Mouse (Mus musculus): ENCODE measurements around the gene Wdr54.

- TF ChIP-seq EP300 (IDR thresholded peaks at IDR 0.05; ENCODE audit: low read depth) (no peak), CTCF (IDR thresholded peaks at IDR 0.05; ENCODE audit: low read depth) (peak; percentile 38; the same call in 1 of the 2 replicates)
These were observed 41.1 kb downstream of the Wdr54 start, which contains the start of gene Mogs for GRCm38 (mm10) chr6:83115011-83115671.

Data from heart, postnatal 0 days (tissue).